Mouse (Mus musculus) fat pad, adult 2 months (tissue): ENCODE data around the gene Stil.
"Not testable (repeated sequence)": the region's sequence is repeated elsewhere in the genome, so short reads cannot be mapped to it uniquely, and the experiment has no call there.

Source experiments
- DNase-seq: peaks from one replicate; pipeline ENCODE4 v3.0.0-alpha.2; 2011; ENCODE audit warnings: low read depth, low spot score; ENCODE audit errors: extremely low read depth

The Stil gene

DNA sequence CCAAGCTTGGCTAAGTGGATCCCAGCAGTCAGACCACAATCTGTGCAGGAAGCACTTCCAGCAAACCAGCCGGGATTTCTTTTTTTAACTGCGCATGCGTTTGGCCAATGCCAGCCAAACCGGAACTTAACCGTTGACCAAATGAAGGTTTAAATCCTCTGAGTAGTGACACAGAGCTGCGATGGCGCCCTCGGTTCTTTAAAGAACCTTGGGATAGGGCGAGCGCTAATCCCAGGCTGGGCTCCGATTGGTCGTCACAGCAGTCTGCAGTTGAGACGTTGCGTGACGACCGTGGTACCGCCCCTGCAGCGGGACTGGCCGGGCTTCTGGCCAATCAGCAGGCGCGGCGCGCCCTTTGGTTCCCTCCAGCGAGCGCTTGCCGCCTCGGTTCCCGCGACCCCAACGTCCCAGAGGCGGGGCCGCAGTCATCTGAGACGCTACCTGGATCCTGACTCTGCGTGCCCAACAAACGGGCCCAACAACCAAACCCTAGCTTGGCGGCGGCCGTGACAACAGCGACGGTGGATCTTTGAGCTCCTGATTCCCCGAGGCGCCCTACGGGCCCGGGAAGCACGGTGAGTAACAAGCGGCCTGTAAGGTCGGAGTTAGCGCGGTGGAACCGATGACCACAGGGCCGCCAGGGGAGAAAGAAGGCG is at the start of gene Stil:
TSS of gene Stil (plus strand) at position 387 of the 656 bp plus-strand sequence.
- DNase-seq = peak; percentile 94

DNA sequence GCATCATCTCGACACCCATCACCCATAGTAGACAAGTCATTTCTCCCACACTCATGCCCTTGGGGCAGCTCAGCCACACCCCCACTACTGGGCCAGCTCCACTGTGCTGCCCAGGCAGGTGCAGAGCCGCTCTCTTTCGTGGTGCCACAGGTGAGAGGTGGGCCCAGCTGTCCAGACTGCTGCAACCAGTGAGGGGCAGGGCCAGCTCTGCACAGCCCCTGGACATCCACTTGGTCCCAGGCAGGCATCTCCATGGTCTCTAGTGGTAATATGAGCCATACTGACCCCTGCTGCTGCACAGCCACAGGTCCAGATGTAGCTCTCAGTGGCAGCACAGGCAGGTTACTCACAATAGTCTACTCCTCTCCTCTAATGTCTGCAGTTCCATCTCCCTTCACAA is 46.8 kb upstream of the Stil start:
- DNase-seq = no peak

DNA sequence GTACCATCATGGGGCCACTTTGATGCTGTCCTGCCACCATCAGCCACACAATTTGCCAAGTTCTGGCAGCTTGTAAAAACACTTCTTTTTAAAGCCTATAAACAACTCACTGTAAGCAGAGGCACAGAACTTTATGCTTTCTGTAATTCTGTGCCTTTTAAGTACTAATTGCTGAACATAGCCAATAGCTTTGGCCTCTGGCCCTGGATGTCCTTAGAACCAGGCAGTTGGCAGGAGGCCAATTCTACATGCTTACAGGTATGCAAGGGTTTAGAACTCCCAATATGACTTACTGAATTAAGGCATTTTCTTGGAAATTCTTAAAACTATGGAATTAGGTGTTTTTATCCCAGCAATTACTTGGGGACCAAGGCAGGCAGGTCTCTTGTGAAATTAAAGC is 42.6 kb upstream of the Stil start:
- DNase-seq = no peak

DNA sequence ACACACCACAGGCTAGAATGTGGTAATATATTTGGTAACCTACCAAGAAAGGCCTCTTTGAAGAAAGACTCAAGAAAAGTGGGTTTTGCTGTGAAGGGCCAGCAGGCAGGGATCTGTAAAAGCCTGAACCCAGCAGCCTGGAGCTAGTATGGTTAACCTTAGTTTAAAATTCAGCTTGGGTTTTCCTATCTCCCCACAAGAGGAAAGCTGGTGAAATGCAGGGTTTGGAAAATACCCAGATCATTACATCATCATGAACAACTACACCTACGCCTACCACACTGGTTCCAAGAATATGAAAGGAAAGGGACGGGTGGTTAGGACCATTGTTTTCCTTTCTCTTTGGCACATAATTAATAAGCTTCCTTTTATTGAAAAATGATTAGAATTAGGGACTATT is 41.7 kb upstream of the Stil start:
- peak; percentile 26 for DNase-seq

DNA sequence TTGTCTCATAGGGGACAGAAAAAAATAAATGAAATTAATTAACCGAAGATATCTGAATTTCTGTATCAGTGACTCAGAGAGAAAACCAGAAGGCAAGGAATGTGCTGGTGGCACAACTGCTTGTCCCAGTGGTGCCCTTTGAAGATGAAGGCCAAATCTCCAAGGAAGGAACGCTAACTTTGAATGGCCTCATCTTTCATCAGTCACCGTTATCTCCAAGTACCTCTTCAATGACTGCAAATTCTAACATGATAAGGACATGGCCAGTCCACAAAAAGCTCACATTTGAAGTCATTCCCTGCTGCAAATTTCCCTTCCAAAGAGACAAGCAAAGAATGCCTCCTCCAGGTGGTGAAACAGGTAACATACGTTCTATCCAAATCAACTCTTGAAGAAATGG is 41.2 kb upstream of the Stil start:
- DNase-seq = no peak

DNA sequence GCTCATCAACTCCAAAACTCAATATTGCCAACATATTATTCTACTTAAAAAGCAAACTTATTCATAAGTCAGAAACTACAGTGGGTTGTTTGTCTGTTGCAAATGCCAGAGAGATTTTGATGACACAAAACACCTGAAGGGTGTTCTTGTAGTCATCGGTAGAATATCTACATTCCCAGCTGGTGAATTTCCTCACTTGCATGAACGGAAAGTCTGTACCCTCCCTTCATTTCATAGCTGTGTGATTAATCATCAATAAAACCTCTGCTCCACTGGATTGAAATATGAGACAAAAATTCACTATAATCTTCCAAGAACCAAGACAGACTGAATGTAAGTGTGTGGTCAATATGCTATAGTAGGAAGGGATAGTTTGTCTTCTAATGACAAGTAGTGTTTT is 40.4 kb upstream of the Stil start:
- DNase-seq = no peak

DNA sequence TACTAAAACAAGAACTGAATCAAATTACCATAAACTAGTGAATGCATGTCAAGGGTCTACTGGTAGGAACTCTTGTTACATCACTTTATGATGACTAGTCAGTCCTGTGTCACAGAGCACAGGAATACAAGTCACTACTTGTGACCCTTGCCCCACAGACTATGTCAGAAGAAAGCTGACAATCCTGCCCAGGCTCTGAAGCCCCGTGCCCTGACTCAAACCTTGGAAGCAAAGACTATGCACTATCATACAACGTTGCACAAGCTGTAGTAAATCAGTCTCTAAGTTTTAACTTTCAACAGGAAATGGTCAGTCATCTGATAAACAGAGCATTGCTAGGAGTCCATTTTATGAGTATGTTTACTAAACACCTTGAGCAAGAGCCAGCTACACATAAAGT is 39.1 kb upstream of the Stil start:
- DNase-seq = not testable (repeated sequence)

DNA sequence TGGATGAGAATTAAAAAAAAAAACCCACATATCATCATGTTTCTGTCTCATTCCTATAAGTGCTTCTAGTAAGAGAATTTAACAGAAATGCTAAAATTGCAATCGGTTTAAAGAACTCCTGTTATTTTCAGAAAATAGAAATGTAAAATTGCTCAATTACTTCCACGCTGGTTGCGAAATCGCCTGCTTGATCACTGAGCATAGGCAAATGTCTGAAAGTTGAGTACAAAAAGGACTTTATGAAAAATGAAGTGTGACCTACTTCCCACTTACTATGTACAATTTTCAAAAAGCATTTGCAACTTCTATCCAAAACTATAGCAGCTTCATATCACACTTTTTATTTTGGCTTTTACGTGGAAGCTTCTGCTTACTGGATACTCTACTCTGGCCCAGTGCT is 29.2 kb upstream of the Stil start:
- DNase-seq = no peak

DNA sequence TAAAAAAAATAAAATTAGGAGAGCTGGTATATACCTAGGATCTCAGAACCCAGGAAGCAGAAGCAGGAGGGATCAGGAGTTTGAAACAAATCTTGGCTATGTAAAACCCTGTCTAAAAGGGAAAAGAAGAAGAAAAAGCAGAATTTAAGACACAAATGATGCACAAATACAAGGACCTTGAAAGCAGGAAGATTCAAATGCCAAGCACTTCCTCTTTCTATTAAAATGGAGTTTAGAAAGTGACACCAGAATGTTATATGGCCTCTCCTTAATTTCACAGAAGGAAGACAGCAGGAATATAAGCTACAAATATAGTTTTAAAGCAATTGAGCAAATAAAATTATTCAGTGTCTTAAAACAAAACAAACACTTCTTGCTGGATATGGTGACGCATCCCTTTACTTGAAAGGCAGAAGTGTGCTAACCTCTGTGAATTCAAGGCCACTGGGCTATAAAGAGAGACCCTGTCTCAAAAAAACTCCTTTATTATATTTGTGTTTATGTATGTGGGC is 26.7 kb upstream of the Stil start:
- no peak for DNase-seq

DNA sequence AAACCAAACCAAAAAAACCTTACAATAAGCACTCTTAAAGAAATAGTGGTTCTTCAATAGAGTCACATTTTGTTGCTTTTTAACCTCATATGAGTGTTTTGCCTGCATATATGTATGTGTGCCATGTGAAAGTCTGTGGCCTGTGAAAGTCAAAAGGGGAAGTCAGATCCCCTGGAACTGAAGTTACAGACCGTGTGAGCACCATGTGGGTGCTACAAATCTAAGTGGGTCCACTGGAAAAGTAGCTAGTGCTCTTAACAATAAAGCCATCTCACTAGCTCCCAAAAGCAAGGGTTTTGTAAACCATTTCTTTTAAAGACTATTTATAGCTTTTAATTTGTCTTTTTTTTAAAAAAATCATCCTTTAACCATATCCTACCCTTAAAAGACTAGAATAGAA is 17.3 kb upstream of the Stil start:
- DNase-seq = no peak

DNA sequence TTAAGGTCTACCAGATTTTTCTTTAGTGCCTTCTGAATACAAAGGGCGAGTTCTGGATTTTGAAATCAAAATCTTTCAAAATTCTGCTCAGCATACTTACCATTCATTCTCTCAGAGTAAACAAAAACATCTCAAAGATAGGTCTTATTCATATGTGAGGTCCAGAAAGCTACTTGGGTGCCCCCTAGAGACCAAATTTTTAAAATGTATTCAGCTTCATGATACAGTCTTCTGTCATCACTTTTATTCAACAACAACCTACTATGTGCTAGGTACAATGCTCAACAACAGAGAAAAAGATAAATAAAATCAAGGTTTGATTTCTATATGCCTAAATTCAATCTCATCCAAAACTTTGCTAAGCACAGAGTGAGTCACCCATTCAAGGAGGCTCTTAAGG is 16.9 kb upstream of the Stil start:
- DNase-seq = no peak

DNA sequence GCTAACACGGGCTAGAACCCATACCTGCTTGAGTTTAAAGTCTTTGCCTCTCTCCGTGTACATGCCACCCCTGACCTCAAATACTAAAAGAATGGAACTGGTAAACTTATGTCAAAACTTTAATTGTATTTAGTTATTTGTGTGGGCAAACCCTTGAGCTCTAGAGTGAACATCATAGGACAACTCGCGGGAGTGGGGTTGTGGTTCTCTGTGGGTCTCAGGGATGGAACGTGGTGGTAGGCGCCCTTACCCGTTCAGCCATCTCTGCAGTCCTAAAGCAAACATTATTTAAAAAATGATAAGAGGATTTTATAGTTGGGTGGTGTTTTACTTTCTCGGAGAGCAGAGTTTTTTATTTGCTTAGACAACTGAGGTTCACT is 13.8 kb upstream of the Stil start:
- DNase-seq = no peak

DNA sequence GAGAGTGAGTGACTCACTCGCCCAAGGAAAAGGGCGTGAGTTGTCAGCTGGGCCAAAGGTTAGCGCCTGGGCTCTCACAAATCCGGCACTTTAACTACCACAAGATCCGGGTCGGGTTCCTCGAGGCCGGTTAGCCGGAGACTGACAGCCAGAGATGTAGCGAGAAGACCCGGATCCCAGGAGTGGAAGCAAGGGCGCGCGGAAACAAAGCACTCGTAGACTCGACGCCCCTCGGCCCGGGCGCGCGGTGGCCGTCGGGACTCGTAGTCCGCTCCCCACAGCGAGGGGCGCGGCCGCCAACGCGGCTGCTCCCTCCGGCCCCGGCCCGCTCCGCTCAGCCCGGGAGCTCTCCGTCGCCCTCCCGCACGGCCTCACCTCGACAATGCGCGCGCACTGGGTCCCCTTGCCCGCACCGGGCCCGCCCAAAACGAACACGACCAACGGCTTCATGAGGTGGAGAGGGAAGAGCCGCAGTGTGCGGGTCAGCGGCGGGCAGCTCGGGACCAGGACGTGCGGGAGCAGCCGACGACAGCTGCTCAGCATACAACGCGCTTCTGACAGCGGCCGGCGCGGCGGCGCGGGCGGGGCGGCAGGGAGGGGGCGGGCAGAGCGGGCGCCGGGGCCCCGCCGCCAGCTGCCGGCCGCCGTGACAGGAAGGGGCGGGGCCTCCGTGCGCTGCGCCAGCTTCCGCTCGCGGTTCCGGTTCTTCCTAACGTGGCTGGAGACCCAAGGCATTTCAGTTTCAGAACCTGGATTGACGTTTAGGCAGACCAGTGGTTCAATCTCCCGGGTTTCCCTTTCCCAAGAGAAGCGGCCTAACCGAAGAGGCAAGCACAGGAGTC is 13.1 kb upstream of the Stil start, which contains the start of gene Cmpk1:
TSS of gene Cmpk1 (minus strand) at position 651 of the 842 bp plus-strand sequence.
- no peak for DNase-seq

DNA sequence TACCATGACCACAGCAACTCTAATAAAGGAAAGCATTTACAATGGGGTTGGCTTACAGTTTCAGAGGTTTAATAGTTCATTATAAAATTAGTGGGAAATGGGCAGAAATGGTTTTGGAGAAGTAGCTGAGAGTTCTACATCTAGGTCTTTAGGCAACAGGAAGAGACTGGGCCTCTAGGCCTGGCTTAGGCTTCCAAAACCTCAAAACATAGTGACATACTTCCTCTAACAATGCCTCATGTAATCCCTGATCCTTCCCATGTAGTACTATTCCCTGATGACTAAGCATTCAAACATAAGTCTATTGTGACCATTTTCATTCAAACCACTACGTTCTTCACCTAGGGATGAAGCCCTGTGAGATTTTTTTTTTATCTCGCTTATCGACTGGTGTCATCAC is 5.7 kb upstream of the Stil start:
- DNase-seq = no peak

DNA sequence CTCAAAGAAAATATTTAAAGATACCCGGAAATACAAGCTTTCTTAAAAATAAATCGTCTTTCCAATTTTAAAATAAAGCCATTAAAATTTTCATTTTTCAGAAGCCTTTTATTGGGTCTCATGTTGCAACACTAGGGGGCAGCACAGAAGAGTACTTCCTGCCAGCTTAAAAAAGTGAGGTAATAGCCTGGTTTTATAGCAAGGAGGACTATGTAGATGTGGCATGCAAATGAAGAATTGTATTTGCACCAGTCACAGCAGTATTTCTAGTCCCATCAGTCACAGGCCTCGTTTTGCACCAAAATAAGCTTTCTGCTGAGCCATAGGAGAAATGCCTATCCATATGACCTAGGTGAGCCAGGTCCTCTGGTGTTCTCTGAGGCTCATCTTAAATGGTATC is 2.9 kb upstream of the Stil start:
- no peak for DNase-seq

DNA sequence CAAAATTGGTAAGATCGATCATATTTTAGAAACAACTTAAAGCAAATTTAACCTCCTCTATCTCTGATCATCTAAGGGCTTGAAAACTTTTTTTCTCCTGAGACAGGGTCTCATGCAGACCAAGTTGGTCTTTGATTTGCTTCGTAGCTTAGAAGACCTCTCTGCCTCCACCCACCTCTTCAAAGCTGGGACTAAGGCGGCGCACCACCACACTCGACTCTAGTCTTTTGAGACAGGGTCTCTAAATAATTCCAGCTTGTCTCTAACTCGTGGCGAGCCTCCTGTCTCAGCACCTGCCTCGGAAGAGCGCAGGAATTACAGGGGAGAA is 550 bp upstream of the Stil start:
- no peak for DNase-seq

DNA sequence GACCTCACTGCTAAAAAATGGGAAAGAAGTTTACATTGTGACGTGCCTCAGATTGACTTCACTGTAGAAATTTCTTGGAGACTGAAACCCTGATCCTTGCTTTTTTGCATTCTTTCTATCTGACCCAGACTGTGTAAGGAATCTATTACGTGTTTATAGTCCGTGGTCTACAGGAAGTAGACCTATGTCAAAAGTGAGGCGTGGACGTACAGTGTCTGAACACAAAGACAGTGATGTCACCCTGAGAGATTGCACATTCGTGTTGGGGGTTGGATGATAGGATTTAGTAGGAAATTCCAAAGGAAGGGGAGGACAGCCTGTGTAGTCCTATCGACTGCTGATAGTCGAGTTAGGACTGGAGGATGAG is 453 bp downstream of the Stil start:
- DNase-seq = no peak

DNA sequence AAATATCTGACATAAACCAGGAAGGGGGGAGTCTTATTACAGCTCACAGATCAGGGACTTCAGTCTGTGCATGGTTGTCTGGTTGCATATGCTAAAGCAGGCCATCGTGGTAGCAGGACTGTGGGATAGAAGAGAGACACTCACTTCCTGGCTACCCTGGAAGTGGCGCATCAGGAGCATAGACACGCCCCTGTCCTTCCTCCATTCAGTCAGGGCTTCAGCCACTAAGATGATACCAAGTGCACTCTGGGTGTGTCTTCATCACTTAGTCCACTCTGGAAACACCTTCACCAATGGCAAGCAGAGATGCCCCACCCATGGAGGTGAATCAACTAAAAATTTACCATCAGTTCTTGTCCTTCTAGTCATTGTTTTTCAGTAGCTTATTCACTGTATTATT is 14.3 kb downstream of the Stil start:
- DNase-seq = no peak

DNA sequence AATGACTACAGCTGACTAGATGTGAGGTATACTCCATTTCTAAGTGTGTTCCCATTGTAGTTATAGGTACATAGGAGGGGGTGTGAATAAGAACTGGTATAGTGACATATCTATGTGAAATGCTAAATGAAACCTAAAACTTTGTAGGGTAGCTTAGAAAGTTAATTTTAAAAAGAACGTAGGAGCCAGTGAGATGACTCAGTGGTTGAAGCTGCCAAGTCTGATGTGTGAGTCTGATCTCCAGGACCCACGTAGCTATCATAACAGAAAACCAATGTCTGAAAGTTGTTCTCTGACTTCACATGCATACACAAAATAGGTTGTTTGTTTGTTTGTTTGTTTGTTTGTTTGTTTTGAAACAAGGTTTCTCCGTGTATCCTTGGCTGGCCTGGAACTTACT is 20.0 kb downstream of the Stil start:
- no peak for DNase-seq

DNA sequence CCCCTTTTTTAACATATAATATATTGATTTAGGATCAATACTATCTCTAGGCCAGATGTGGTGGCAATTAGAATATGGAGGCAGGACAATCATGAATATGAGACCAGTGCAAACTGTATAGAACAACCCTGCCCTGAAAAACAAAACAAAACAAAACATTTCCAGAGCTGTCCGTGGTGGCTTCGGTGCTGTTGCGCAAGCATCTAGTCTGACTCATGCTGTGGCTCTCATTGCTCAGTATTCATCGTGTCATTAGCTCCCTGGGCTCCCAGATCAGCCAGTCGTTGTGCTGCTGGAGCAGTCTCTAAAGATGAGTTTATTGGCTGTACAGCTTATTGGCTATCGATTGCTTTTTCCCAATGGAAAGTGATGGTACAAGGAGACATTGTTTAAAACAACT is 35.1 kb downstream of the Stil start:
- no peak for DNase-seq

DNA sequence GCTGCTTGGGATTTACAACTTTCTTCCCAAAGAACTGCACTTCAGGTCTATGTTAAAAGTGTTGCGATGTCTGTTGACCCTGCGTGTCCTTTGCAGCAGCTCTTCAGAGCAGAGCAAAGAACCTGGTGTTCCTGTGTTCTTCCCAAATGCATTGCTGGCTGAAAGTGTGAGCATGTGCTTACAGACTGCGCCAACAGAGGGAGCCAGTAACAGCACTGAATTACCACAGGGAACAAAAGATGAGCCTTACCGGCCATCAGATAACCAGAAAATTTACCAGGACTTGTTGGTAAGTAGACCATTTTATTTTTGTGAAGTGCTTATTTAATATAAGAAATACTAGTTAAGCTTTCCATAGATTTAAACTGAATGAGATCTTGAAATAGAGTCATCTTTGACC is 38.3 kb downstream of the Stil start:
- no peak for DNase-seq

DNA sequence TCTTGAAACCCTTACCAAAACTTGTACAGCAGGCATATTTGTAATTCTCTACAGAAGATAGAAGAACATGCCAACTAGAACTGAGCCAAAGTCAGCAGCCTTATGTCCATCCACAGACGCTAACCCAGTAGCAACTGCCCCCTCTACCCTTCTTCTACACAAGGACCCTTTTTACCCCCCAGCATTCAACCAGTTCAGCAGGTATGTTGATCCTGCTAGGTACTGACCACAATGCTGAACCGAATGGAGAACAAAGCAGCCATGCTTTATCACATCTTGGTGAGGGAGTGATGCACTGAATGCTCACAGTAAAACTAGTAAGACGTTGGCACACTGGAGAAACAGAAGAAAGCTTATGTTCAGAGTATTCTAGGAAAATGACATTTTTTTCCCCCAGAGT is 45.7 kb downstream of the Stil start:
- no peak for DNase-seq

DNA sequence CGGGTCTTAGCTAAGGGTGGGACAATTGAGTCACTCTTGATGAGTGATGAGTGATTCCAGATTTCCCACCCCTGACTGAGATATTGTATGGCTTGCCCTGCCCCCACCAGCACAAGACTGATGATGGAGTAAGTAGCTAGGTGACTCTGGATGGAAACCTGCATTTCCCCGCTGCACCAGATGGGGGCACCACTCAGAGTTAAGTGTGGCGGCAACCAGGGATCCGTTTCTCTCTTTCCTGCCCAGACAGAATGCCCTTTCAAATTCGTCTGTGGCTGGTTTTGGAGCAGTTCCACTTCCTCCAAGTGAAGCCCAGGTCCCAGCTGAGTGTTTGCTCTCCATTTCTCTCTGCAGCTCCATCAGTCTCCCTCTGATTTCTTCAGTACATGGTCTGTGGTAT is 47.8 kb downstream of the Stil start:
- DNase-seq = no peak
